Mouse (Mus musculus): Measurements from ENCODE around the gene Ubap1.

DNA sequence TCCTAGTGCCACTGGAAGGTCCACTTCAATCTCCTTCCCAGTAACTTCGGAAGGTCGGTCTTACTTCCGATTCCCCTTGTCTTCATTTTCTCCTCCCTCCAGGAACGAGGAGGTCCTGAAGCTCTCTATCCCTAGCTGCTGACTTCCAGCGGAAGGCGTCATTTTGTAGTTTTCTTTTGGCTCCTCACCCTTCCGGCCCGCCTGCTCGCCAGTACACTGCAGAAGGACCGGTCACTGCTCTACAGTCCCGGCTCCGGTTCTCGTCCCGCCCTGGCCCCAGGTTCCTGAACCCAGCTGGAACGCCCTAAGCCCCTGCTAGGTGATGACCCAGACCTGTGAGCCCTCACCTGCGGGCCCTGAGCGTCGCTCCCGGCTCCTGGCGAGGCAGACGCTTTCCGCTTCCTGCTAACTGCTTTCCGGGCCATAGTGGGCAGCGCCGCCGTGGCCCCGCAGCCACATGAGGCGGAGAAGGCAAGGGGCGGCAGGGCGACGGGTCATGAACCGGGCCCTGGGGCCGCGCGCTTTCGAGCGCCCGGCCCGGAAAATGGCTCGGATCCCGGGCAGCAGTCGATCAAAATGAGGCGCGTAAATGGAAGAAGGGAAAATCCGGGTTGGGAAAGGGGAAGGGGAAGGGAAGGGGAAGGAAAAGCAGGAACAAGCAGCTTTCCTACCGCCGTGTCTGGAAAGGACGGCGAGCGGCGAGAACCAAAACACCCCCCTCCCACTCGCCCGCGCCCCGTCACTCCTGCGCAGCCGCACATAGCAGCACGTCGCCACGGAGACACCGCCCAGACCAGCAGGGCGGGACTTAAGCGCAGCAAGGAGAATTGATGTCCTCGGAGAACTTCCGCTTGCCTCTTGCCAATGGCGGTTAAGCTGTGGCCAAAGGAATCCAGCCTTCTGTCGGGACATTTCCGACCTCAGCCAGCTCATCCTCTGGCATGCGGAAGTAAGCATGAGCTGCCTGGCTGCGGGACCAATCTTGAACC, 34.4 kb upstream of the Ubap1 start, which contains the start of gene Dcaf12:
- no peak for TF ChIP-seq CTCF (IDR thresholded peaks at IDR 0.05; ENCODE audit: borderline replicate concordance, insufficient read depth, low read depth, low read length)
- TF ChIP-seq POLR2A (IDR thresholded peaks at IDR 0.05; ENCODE audit: borderline replicate concordance, insufficient read depth, low read length), result peak; percentile 90

Data from cerebellum, adult 2 months (tissue).